Mouse (Mus musculus) heart, embryonic 15.5 days (tissue): ENCODE results near the gene Cc2d2b. TPM values are rescaled to one million over a fixed set of nuclear protein-coding genes. Genes with fewer than 3 reads are reported as not detected.

Experiments
- polyA plus RNA-seq: library from polyadenylated mRNA; unstranded; fragments of >200 nt; fragmentation: Nextera tagmentation; extraction: Ambion mirVana; gene quantifications from 2 replicates; pipeline ENCODE4 v1.2.1, GENCODE M21; 2015

The Cc2d2b gene
- polyA plus RNA-seq, 1 experiment from 2014 or later: not detected

Other genes starting within 250 kb of the Cc2d2b start
- 103 and 126 TPM in 2 replicates for gene Sorbs1, start 235.0 kb upstream of the Cc2d2b start, polyA plus RNA-seq
- gene Aldh18a1, start 160.3 kb upstream of the Cc2d2b start, polyA plus RNA-seq: 41.3 and 55.2 TPM in 2 replicates
- 9.6 TPM in 2 replicates for gene Tctn3, start 136.5 kb upstream of the Cc2d2b start, polyA plus RNA-seq
- gene Entpd1, start 136.4 kb upstream of the Cc2d2b start, polyA plus RNA-seq: 8.9 and 12.8 TPM in 2 replicates
- gene Ccnj, start 82.5 kb downstream of the Cc2d2b start, polyA plus RNA-seq: 5.5 and 7.2 TPM in 2 replicates
- gene Zfp518a, start 146.0 kb downstream of the Cc2d2b start, polyA plus RNA-seq: 5.0 and 5.9 TPM in 2 replicates
- gene Blnk, start 245.8 kb downstream of the Cc2d2b start, polyA plus RNA-seq: 0.25 and 0.65 TPM in 2 replicates